Mouse (Mus musculus): ENCODE data around the gene Pld6. TPM values are rescaled to one million over a fixed set of nuclear protein-coding genes. Genes with fewer than 3 reads are reported as not detected.
A peak's percentile ranks its signal among the peaks of the same experiment; 100 is the strongest.

Gene Pld6
- 2.3 TPM in 1 of 2 replicates, not detected in the other for total RNA-seq (2014; fragmentation: Nextera tagmentation)
- total RNA-seq (2017) = 0.57 and 1.2 TPM in 2 replicates

- peak; percentile 94 for ATAC-seq (replicated peaks; ENCODE audit: poor library complexity, severe bottlenecking)
Measured at GRCm38 (mm10) chr11:59787199-59787781, at the start of gene Pld6. Gene Pld6 (minus strand): TSS chr11:59787645.

- no peak for ATAC-seq (replicated peaks; ENCODE audit: poor library complexity, severe bottlenecking)
Measured at GRCm38 (mm10) chr11:59821625-59822024, 34.2 kb upstream of the Pld6 start.

GRCm38 (mm10) chr11:59817916-59818315 lies 30.5 kb upstream of the Pld6 start:
- ATAC-seq (replicated peaks; ENCODE audit: poor library complexity, severe bottlenecking) = no peak

- ATAC-seq (replicated peaks; ENCODE audit: poor library complexity, severe bottlenecking) = no peak
Measured at GRCm38 (mm10) chr11:59815482-59816065, 28.1 kb upstream of the Pld6 start.

GRCm38 (mm10) chr11:59814936-59815335 lies 27.5 kb upstream of the Pld6 start:
- no peak for ATAC-seq (replicated peaks; ENCODE audit: poor library complexity, severe bottlenecking)

- peak; percentile 24; the same call in 1 of the 2 replicates for ATAC-seq (replicated peaks; ENCODE audit: poor library complexity, severe bottlenecking)
Measured at GRCm38 (mm10) chr11:59814311-59814710, 26.9 kb upstream of the Pld6 start.

GRCm38 (mm10) chr11:59813276-59813675 lies 25.8 kb upstream of the Pld6 start:
- no peak for ATAC-seq (replicated peaks; ENCODE audit: poor library complexity, severe bottlenecking)

- ATAC-seq (replicated peaks; ENCODE audit: poor library complexity, severe bottlenecking) = no peak
Measured at GRCm38 (mm10) chr11:59811211-59811610, 23.8 kb upstream of the Pld6 start.

- ATAC-seq (replicated peaks; ENCODE audit: poor library complexity, severe bottlenecking) = no peak
Measured at GRCm38 (mm10) chr11:59810480-59811158, 23.2 kb upstream of the Pld6 start.

GRCm38 (mm10) chr11:59809670-59810474 lies 22.4 kb upstream of the Pld6 start, which contains the start of gene Flcn:
Gene Flcn (minus strand): TSS chr11:59810016.
- ATAC-seq (replicated peaks; ENCODE audit: poor library complexity, severe bottlenecking) = peak; percentile 85

- peak; percentile 34 for ATAC-seq (replicated peaks; ENCODE audit: poor library complexity, severe bottlenecking)
Measured at GRCm38 (mm10) chr11:59809071-59809669, 21.7 kb upstream of the Pld6 start.

GRCm38 (mm10) chr11:59808170-59808960 lies 20.9 kb upstream of the Pld6 start:
- ATAC-seq (replicated peaks; ENCODE audit: poor library complexity, severe bottlenecking) = no peak

- ATAC-seq (replicated peaks; ENCODE audit: poor library complexity, severe bottlenecking) = no peak
Measured at GRCm38 (mm10) chr11:59805656-59806055, 18.2 kb upstream of the Pld6 start.

GRCm38 (mm10) chr11:59805256-59805655 lies 17.8 kb upstream of the Pld6 start:
- ATAC-seq (replicated peaks; ENCODE audit: poor library complexity, severe bottlenecking) = no peak

- ATAC-seq (replicated peaks; ENCODE audit: poor library complexity, severe bottlenecking) = no peak
Measured at GRCm38 (mm10) chr11:59804409-59805110, 17.1 kb upstream of the Pld6 start.

- no peak for ATAC-seq (replicated peaks; ENCODE audit: poor library complexity, severe bottlenecking)
Measured at GRCm38 (mm10) chr11:59803516-59803915, 16.1 kb upstream of the Pld6 start.

GRCm38 (mm10) chr11:59801881-59802280 lies 14.4 kb upstream of the Pld6 start:
- no peak for ATAC-seq (replicated peaks; ENCODE audit: poor library complexity, severe bottlenecking)

GRCm38 (mm10) chr11:59800412-59800811 lies 13.0 kb upstream of the Pld6 start:
- ATAC-seq (replicated peaks; ENCODE audit: poor library complexity, severe bottlenecking) = no peak; the same call in 1 of the 2 replicates

GRCm38 (mm10) chr11:59793390-59793789 lies 5.9 kb upstream of the Pld6 start:
- ATAC-seq (replicated peaks; ENCODE audit: poor library complexity, severe bottlenecking) = no peak

Measured in granulocyte monocyte progenitor cell, adult 5-6 weeks (primary cell).